Mouse (Mus musculus) adrenal gland, postnatal 4 days (tissue): ENCODE results near the gene Adgrl3. TPM values are rescaled to one million over a fixed set of nuclear protein-coding genes. Genes with fewer than 3 reads are reported as not detected.

Source experiments
- DNase-seq, 2 experiments: peaks; one replicate each; pipeline ENCODE4 v3.0.0; 2021 to 2022; ENCODE audit warnings: low spot score in 2 of 2, mixed read lengths in 2 of 2
- total RNA-seq, 2 experiments: library from RNA; stranded (reverse); gene quantifications; 2 replicates each; pipeline ENCODE4 v1.2.3; 2021

Gene Adgrl3
- total RNA-seq, 2 experiments from 2014 or later = 28.0 to 28.4 TPM

- DNase-seq = no peak
Measured at GRCm38 (mm10) chr5:81225486-81225885, 205.5 kb downstream of the Adgrl3 start.

GRCm38 (mm10) chr5:81227256-81227655 is 207.3 kb downstream of the Adgrl3 start:
- DNase-seq = no peak

GRCm38 (mm10) chr5:81248724-81249123 is 228.8 kb downstream of the Adgrl3 start:
- DNase-seq = no peak

GRCm38 (mm10) chr5:81256091-81256490 is 236.2 kb downstream of the Adgrl3 start:
- no peak for DNase-seq

GRCm38 (mm10) chr5:81269689-81270088 is 249.8 kb downstream of the Adgrl3 start:
- no peak for DNase-seq

GRCm38 (mm10) chr5:81275346-81276047 is 255.6 kb downstream of the Adgrl3 start:
- no peak for DNase-seq

- no peak for DNase-seq
Measured at GRCm38 (mm10) chr5:81279246-81279645, 259.3 kb downstream of the Adgrl3 start.

GRCm38 (mm10) chr5:81285643-81286042 is 265.7 kb downstream of the Adgrl3 start:
- DNase-seq = no peak

GRCm38 (mm10) chr5:81301874-81302273 is 281.9 kb downstream of the Adgrl3 start:
- DNase-seq = no peak

GRCm38 (mm10) chr5:81317406-81318112 is 297.6 kb downstream of the Adgrl3 start:
- no peak for DNase-seq

GRCm38 (mm10) chr5:81321276-81321934 is 301.5 kb downstream of the Adgrl3 start:
- no peak for DNase-seq

- no peak for DNase-seq
Measured at GRCm38 (mm10) chr5:81322064-81322463, 302.1 kb downstream of the Adgrl3 start.

- DNase-seq = no peak
Measured at GRCm38 (mm10) chr5:81326916-81327315, 307.0 kb downstream of the Adgrl3 start.

- no peak for DNase-seq
Measured at GRCm38 (mm10) chr5:81327392-81327791, 307.5 kb downstream of the Adgrl3 start.

- no peak for DNase-seq
Measured at GRCm38 (mm10) chr5:81329571-81329971, 309.6 kb downstream of the Adgrl3 start.

GRCm38 (mm10) chr5:81344330-81344729 is 324.4 kb downstream of the Adgrl3 start:
- no peak for DNase-seq

GRCm38 (mm10) chr5:81345096-81345435 is 325.1 kb downstream of the Adgrl3 start:
- DNase-seq = no peak

GRCm38 (mm10) chr5:81345436-81346131 is 325.6 kb downstream of the Adgrl3 start:
- no peak for DNase-seq

- DNase-seq = no peak
Measured at GRCm38 (mm10) chr5:81347571-81347970, 327.6 kb downstream of the Adgrl3 start.

- no peak for DNase-seq
Measured at GRCm38 (mm10) chr5:81359560-81359959, 339.6 kb downstream of the Adgrl3 start.

GRCm38 (mm10) chr5:81364198-81364643 is 344.3 kb downstream of the Adgrl3 start:
- no peak for DNase-seq

GRCm38 (mm10) chr5:81365250-81365649 is 345.3 kb downstream of the Adgrl3 start:
- DNase-seq = no peak
